ENCODE assay signal across 13 mouse cellular contexts in genomic region chr7:143557616-143558015, GRCm38 (mm10). TPM values are rescaled to one million over a fixed set of nuclear protein-coding genes. Genes with fewer than 3 reads are reported as not detected.
DNase-seq lines count a peak whose midpoint lies in the region; ATAC-seq and TF ChIP-seq lines count a peak whose summit lies in the region.
"Had no signal": no experiment of that assay in that cellular context is flagged by ENCODE, and none has a peak within 500 bp of the region (broad histone marks: within the 10 kb centered on the region; RNA-seq: fewer than 3 reads in every experiment).

No protein-coding gene starts in this region.

- no peaks in the 10 kb centered on the region for H3K27me3 ChIP-seq in liver, embryonic 13.5 days
- H3K27me3 ChIP-seq in liver, embryonic 12.5 days (replicated peaks) = no peaks in the 10 kb centered on the region
- no peaks in the 10 kb centered on the region for H3K27me3 ChIP-seq in midbrain, embryonic 14.5 days (ENCODE audit: control insufficient read depth, insufficient read depth, low read length)
- H3K27me3 ChIP-seq: CH12.LX; midbrain, embryonic 12.5 days; Patski had no signal

- DNase-seq in liver, embryonic 13.5 days = no peak
- no peak for DNase-seq in midbrain, embryonic 14.5 days
- DNase-seq in yolk sac, embryonic 10.5 days (ENCODE audit: low spot score) = no peak
- DNase-seq: cerebellum, adult 8-10 months had no signal

- peaks cover 8% of the 10 kb centered on the region; the same call in 1 of the 2 replicates for H3K4me1 ChIP-seq in liver, embryonic 13.5 days (replicated peaks)
- H3K4me1 ChIP-seq in liver, embryonic 12.5 days = no peaks in the 10 kb centered on the region
- H3K4me1 ChIP-seq in bone marrow, adult 2 months (ENCODE audit: control insufficient read depth, insufficient read depth, low read length) = peaks cover 2% of the 10 kb centered on the region; the same call in 1 of the 2 replicates
- no peaks in the 10 kb centered on the region for H3K4me1 ChIP-seq in midbrain, embryonic 14.5 days (ENCODE audit: control insufficient read depth, insufficient read depth, low read length)
- H3K4me1 ChIP-seq: midbrain, embryonic 12.5 days had no signal

- 0 out of 2 replicates have a peak, but pooled peaks have one; percentile 11 for ATAC-seq in liver, embryonic 13.5 days (ENCODE audit: low read depth)
- no peak for ATAC-seq in liver, embryonic 12.5 days
- peak; percentile 73 for ATAC-seq in erythroid progenitor cell, adult 5-6 weeks (replicated peaks; ENCODE audit: low FRiP score, poor library complexity, severe bottlenecking)
- no peak for ATAC-seq in midbrain, embryonic 14.5 days (ENCODE audit: low FRiP score, low TSS enrichment)
- no peak for ATAC-seq in cerebellum, adult (ENCODE audit: insufficient number of reproducible peaks, low FRiP score, low TSS enrichment)
- ATAC-seq: lung, postnatal 0 days had no signal

- no peak overlapping the region for H3K4me2 ChIP-seq in liver, embryonic 13.5 days
- H3K4me2 ChIP-seq in liver, embryonic 12.5 days = no peak overlapping the region
- no peak overlapping the region for H3K4me2 ChIP-seq in midbrain, embryonic 14.5 days (ENCODE audit: low read length)
- H3K4me2 ChIP-seq: midbrain, embryonic 12.5 days had no signal

- no peak overlapping the region for H3K27ac ChIP-seq in liver, embryonic 13.5 days
- no peak overlapping the region for H3K27ac ChIP-seq in liver, embryonic 12.5 days
- H3K27ac ChIP-seq in bone marrow, adult 2 months (ENCODE audit: control insufficient read depth, insufficient read depth, low read depth, low read length, poor library complexity) = peak overlapping the region; percentile 71
- peak overlapping the region; percentile 26; the same call in 1 of the 2 replicates for H3K27ac ChIP-seq in midbrain, embryonic 14.5 days (replicated peaks; ENCODE audit: low read depth, low read length)
- H3K27ac ChIP-seq: midbrain, embryonic 12.5 days had no signal

- H3K36me3 ChIP-seq in liver, embryonic 13.5 days = peaks cover 97% of the 10 kb centered on the region
- peaks cover 95% of the 10 kb centered on the region for H3K36me3 ChIP-seq in liver, embryonic 12.5 days
- H3K36me3 ChIP-seq in midbrain, embryonic 14.5 days (ENCODE audit: control insufficient read depth, insufficient read depth, low read length) = peaks cover 86% of the 10 kb centered on the region

- no peak for TF ChIP-seq POLR2A in bone marrow, adult 2 months (IDR thresholded peaks at IDR 0.05; ENCODE audit: borderline replicate concordance, control insufficient read depth, low read depth, low read length)

- no peaks in the 10 kb centered on the region for H3K9me3 ChIP-seq in liver, embryonic 13.5 days (replicated peaks)
- no peaks in the 10 kb centered on the region for H3K9me3 ChIP-seq in liver, embryonic 12.5 days (replicated peaks)
- H3K9me3 ChIP-seq in midbrain, embryonic 14.5 days (ENCODE audit: control insufficient read depth, low read length) = no peaks in the 10 kb centered on the region
- H3K9me3 ChIP-seq: midbrain, embryonic 12.5 days had no signal

- whole genome bisulfite sequencing in liver, embryonic 13.5 days (ENCODE audit: insufficient replicate concordance) = 82% methylated on average over 7 of the region's 7 CpGs
- WGBS in liver, embryonic 12.5 days (ENCODE audit: insufficient replicate concordance) = 88% methylated on average over 7 of the region's 7 CpGs
- WGBS in bone marrow, adult 2 months = 67% methylated on average over 7 of the region's 7 CpGs
- 92% methylated on average over 7 of the region's 7 CpGs for WGBS in midbrain, embryonic 14.5 days

- peak; percentile 20; the same call in 1 of the 2 replicates for TF ChIP-seq CTCF in bone marrow, adult 2 months (IDR thresholded peaks at IDR 0.05; ENCODE audit: control insufficient read depth, insufficient read depth, low read length)

- H3K9ac ChIP-seq in liver, embryonic 13.5 days = no peak overlapping the region; the same call in 1 of the 2 replicates
- H3K9ac ChIP-seq in liver, embryonic 12.5 days = no peak overlapping the region
- no peak overlapping the region for H3K9ac ChIP-seq in midbrain, embryonic 14.5 days (replicated peaks; ENCODE audit: low read length)
- H3K9ac ChIP-seq: midbrain, embryonic 12.5 days had no signal

- H3K4me3 ChIP-seq in liver, embryonic 13.5 days (replicated peaks) = no peak overlapping the region
- no peak overlapping the region for H3K4me3 ChIP-seq in liver, embryonic 12.5 days
- no peak overlapping the region for H3K4me3 ChIP-seq in bone marrow, adult 2 months (replicated peaks; ENCODE audit: control insufficient read depth, low read depth, low read length)
- H3K4me3 ChIP-seq in midbrain, embryonic 14.5 days (replicated peaks; ENCODE audit: low read depth, low read length) = no peak overlapping the region
- H3K4me3 ChIP-seq: midbrain, embryonic 12.5 days had no signal

RNA-seq across cellular contexts. Expression of gene Nap1l4, which starts 8.7 kb away (rescaled TPM):
- 96.7 and 108 TPM in 2 replicates for polyA plus RNA-seq in liver, embryonic 13.5 days (2015; fragmentation: Nextera tagmentation; extraction: Ambion mirVana)
- polyA plus RNA-seq in liver, embryonic 12.5 days (2016; fragmentation: Nextera tagmentation; extraction: Ambion mirVana) = 129 and 131 TPM in 2 replicates
- 104 and 143 TPM in 2 replicates for polyA plus RNA-seq in bone marrow, adult 2 months (2011; ENCODE audit: insufficient read depth, insufficient read length, low replicate concordance, missing spikeins)
- 114 and 120 TPM in 2 replicates for total RNA-seq in erythroid progenitor cell, adult 5-6 weeks (2015; ENCODE audit: low replicate concordance)
- 158 and 165 TPM in 2 replicates for total RNA-seq in erythroid progenitor cell, adult 5-6 weeks (2017; ENCODE audit: low replicate concordance)
- 174 and 226 TPM in 2 replicates for polyA plus RNA-seq in midbrain, embryonic 14.5 days (2014; fragmentation: Nextera tagmentation; extraction: Ambion mirVana)

RNA-seq across cellular contexts. Expression of gene Cars, which starts 42.3 kb away (rescaled TPM):
- 64.3 and 69.3 TPM in 2 replicates for polyA plus RNA-seq in liver, embryonic 13.5 days (2015; fragmentation: Nextera tagmentation; extraction: Ambion mirVana)
- 79.5 and 83.4 TPM in 2 replicates for polyA plus RNA-seq in liver, embryonic 12.5 days (2016; fragmentation: Nextera tagmentation; extraction: Ambion mirVana)
- polyA plus RNA-seq in bone marrow, adult 2 months (2011; ENCODE audit: insufficient read depth, insufficient read length, low replicate concordance, missing spikeins) = 86.2 and 209 TPM in 2 replicates
- 139 and 184 TPM in 2 replicates for total RNA-seq in erythroid progenitor cell, adult 5-6 weeks (2015; ENCODE audit: low replicate concordance)
- total RNA-seq in erythroid progenitor cell, adult 5-6 weeks (2017; ENCODE audit: low replicate concordance) = 212 and 322 TPM in 2 replicates
- polyA plus RNA-seq in midbrain, embryonic 14.5 days (2014; fragmentation: Nextera tagmentation; extraction: Ambion mirVana) = 53.1 and 64.9 TPM in 2 replicates

RNA-seq across cellular contexts. Expression of gene Phlda2, which starts 54.7 kb away (rescaled TPM):
- 23.6 and 25.4 TPM in 2 replicates for polyA plus RNA-seq in liver, embryonic 13.5 days (2015; fragmentation: Nextera tagmentation; extraction: Ambion mirVana)
- polyA plus RNA-seq in liver, embryonic 12.5 days (2016; fragmentation: Nextera tagmentation; extraction: Ambion mirVana) = 18.1 and 18.5 TPM in 2 replicates
- polyA plus RNA-seq in bone marrow, adult 2 months (2011; ENCODE audit: insufficient read depth, insufficient read length, low replicate concordance, missing spikeins) = 9.1 TPM in 1 of 2 replicates, not detected in the other
- total RNA-seq in erythroid progenitor cell, adult 5-6 weeks (2015; ENCODE audit: low replicate concordance) = not detected in 2 replicates
- total RNA-seq in erythroid progenitor cell, adult 5-6 weeks (2017; ENCODE audit: low replicate concordance) = not detected in 2 replicates
- 0.45 TPM in 1 of 2 replicates, not detected in the other for polyA plus RNA-seq in midbrain, embryonic 14.5 days (2014; fragmentation: Nextera tagmentation; extraction: Ambion mirVana)
- total RNA-seq: CH12.LX; layer of hippocampus, postnatal 25 days had no signal
- polyA plus RNA-seq: Patski had no signal

Comparison
In these comparisons a context has a peak if more than half of its experiments do, and no peak if none do; other contexts are left out.
1. ATAC-seq: peak in liver, embryonic 13.5 days (single experiment) and erythroid progenitor cell, adult 5-6 weeks (single experiment); none in liver, embryonic 12.5 days (single experiment), midbrain, embryonic 14.5 days (single experiment) and cerebellum, adult (single experiment).
2. H3K27ac ChIP-seq: peak in bone marrow, adult 2 months (single experiment) and midbrain, embryonic 14.5 days (single experiment); none in liver, embryonic 13.5 days (single experiment) and liver, embryonic 12.5 days (single experiment).